Mouse (Mus musculus): ENCODE measurements at regions not wholly inside any gene's neighbourhood (a gene's known extent, or its start where the extent isn't known, plus 50 kb on each side); places are given as distances from the start of the nearest gene placed in this dataset.
"Not testable (repeated sequence)": the region's sequence is repeated elsewhere in the genome, so short reads cannot be mapped to it uniquely, and the experiment has no call there.

- DNase-seq (ENCODE audit: low spot score), result no peak
These were observed 286.6 kb upstream of the Got2 start for GRCm38 (mm10) chr8:96174996-96175395.

- no peak for DNase-seq (ENCODE audit: low spot score)
These were observed 276.6 kb upstream of the Got2 start for GRCm38 (mm10) chr8:96164933-96165332.

- DNase-seq (ENCODE audit: low spot score), result peak; percentile 16
These were observed 271.6 kb upstream of the Got2 start for GRCm38 (mm10) chr8:96159899-96160298.

GRCm38 (mm10) chr8:96152496-96153250, 264.3 kb upstream of the Got2 start:
- peak; percentile 73 for DNase-seq (ENCODE audit: low spot score)

- DNase-seq (ENCODE audit: low spot score), result no peak
These were observed 263.7 kb upstream of the Got2 start for GRCm38 (mm10) chr8:96152056-96152455.

GRCm38 (mm10) chr8:96151065-96151472, 262.7 kb upstream of the Got2 start:
- DNase-seq (ENCODE audit: low spot score), result no peak

- peak; percentile 42 for DNase-seq (ENCODE audit: low spot score)
These were observed 243.8 kb upstream of the Got2 start for GRCm38 (mm10) chr8:96132183-96132582.

- no peak for DNase-seq (ENCODE audit: low spot score)
These were observed 240.0 kb upstream of the Got2 start for GRCm38 (mm10) chr8:96128329-96128728.

GRCm38 (mm10) chr8:96100817-96101216, 212.5 kb upstream of the Got2 start:
- DNase-seq (ENCODE audit: low spot score), result no peak

- DNase-seq (ENCODE audit: low spot score), result no peak
These were observed 204.6 kb upstream of the Got2 start for GRCm38 (mm10) chr8:96092931-96093330.

- DNase-seq (ENCODE audit: low spot score), result no peak
These were observed 201.9 kb upstream of the Got2 start for GRCm38 (mm10) chr8:96090231-96090630.

GRCm38 (mm10) chr8:96068306-96068705, 180.0 kb upstream of the Got2 start:
- no peak for DNase-seq (ENCODE audit: low spot score)

GRCm38 (mm10) chr8:96047686-96048085, 159.3 kb upstream of the Got2 start:
- no peak for DNase-seq (ENCODE audit: low spot score)

GRCm38 (mm10) chr8:96042335-96042734, 154.0 kb upstream of the Got2 start:
- DNase-seq (ENCODE audit: low spot score), result no peak

GRCm38 (mm10) chr8:96040216-96040615, 151.9 kb upstream of the Got2 start:
- no peak for DNase-seq (ENCODE audit: low spot score)

GRCm38 (mm10) chr8:96018742-96019141, 130.4 kb upstream of the Got2 start:
- DNase-seq (ENCODE audit: low spot score), result not testable (repeated sequence)

- DNase-seq (ENCODE audit: low spot score), result no peak
These were observed 123.7 kb upstream of the Got2 start for GRCm38 (mm10) chr8:96012002-96012401.

- DNase-seq (ENCODE audit: low spot score), result no peak
These were observed 103.6 kb upstream of the Got2 start for GRCm38 (mm10) chr8:95991826-95992463.

GRCm38 (mm10) chr8:95988616-95989380, 100.5 kb upstream of the Got2 start:
- DNase-seq (ENCODE audit: low spot score), result no peak

- DNase-seq (ENCODE audit: low spot score), result peak; percentile 29
These were observed 98.7 kb upstream of the Got2 start for GRCm38 (mm10) chr8:95987011-95987440.

- no peak for DNase-seq (ENCODE audit: low spot score)
These were observed 98.1 kb upstream of the Got2 start for GRCm38 (mm10) chr8:95986410-95986809.

- no peak for DNase-seq (ENCODE audit: low spot score)
These were observed 95.3 kb upstream of the Got2 start for GRCm38 (mm10) chr8:95983690-95984089.

- no peak for DNase-seq (ENCODE audit: low spot score)
These were observed 92.1 kb upstream of the Got2 start for GRCm38 (mm10) chr8:95980405-95980804.
